Mouse (Mus musculus) left cerebral cortex, postnatal 36 days (tissue): ENCODE measurements at regions not wholly inside any gene's neighbourhood (a gene's known extent, or its start where the extent isn't known, plus 50 kb on each side); places are given as distances from the start of the nearest gene placed in this dataset.
A peak's percentile ranks its signal among the peaks of the same experiment; 100 is the strongest.
"Not testable (repeated sequence)": the region's sequence is repeated elsewhere in the genome, so short reads cannot be mapped to it uniquely, and the experiment has no call there.

ENCODE experiments used
- DNase-seq, 2 experiments: peaks; one replicate each; pipeline ENCODE4 v3.0.0; 2021 to 2022; ENCODE audit warnings: low spot score in 2 of 2, mixed read lengths in 1 of 2
- intact Hi-C: fragments of 180-260 bp; cut with DNase I; formaldehyde crosslinking; loops from one replicate; pipeline ENCODE4 v1.15.1; 2025

DNA sequence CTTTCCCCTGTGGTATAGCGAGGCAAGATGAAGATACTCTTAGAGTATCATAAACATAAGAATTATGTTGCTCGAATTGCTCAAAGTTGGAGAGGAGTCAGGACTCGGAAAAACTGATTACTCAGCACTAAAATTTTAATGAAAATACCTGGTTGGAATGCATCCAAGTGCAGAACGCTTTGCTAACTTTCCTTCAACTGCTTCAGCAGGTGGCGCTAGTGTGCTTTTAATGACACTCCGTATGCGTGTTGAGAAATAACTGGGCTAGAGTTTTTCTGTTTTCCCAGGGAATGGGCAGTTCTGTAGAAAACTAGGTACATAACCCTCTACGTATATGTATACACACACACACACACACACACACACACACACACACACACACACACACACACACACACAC, 221.0 kb downstream of the Grxcr1 start:
- intact Hi-C loops = loop anchor here (2.0 to 5.0 kb wide), 2 partner anchors 1090 to 1268 kb away; partner anchors contain the start of gene Kctd8
- DNase-seq = peak; percentile 43 to 55

GRCm38 (mm10) chr5:68253476-68253875, 221.8 kb downstream of the Grxcr1 start:
- intact Hi-C loops = loop anchor here (2.0 to 5.0 kb wide), 2 partner anchors 1089 to 1267 kb away; partner anchors contain the start of gene Kctd8
- DNase-seq = no peak

- no peak for DNase-seq
- intact Hi-C loops = loop anchor here (5.0 kb wide), 1 partner anchor 1088 kb away; the partner anchor contains the start of gene Kctd8
Observed at GRCm38 (mm10) chr5:68254111-68254510, 222.5 kb downstream of the Grxcr1 start.

GRCm38 (mm10) chr5:68264206-68264605, 232.6 kb downstream of the Grxcr1 start:
- intact Hi-C loops = no loop called here
- DNase-seq = no peak

DNA sequence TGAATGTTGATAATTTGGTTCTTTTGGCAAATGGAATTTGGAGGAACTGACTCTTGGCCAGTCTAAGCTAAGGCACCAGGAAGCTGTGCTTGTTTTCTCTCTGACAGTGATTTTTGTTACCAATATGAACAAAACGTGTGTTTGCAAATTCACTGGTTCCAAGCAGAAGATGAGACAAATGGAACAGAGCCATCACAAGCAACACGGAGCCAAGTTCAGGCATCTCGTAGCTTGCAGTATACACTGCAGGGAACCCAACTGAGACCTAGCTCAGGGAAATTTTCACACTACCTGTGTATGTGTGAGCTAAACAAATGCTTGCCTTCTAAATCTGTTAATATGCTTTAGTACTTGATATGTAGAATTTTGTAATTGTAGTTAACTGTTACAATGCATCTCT, 242.6 kb downstream of the Grxcr1 start:
- intact Hi-C loops = no loop called here
- DNase-seq = no peak

GRCm38 (mm10) chr5:68275558-68276263, 244.1 kb downstream of the Grxcr1 start:
- no peak for DNase-seq
- intact Hi-C loops = no loop called here

DNA sequence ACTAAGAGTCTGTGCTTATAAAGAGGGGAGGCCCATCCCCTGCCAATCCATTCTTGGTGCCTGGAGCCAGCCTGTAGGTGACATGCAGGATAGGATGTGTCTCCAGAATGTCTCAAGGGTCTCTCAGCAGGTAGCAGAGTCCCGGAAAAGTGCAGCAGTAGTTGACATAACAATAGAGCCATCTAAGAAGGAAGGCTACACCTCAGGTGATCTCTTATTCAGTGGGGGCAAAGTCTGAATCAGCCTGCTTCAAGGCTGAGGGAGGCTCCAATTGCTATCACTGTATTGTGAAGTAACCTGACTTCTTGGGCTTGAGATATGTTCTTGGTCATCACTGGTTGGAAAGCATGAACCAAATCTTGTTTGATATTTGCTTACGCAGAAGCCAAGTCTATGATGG, 264.1 kb downstream of the Grxcr1 start:
- intact Hi-C loops, DNase-seq: not testable (repeated sequence)

DNA sequence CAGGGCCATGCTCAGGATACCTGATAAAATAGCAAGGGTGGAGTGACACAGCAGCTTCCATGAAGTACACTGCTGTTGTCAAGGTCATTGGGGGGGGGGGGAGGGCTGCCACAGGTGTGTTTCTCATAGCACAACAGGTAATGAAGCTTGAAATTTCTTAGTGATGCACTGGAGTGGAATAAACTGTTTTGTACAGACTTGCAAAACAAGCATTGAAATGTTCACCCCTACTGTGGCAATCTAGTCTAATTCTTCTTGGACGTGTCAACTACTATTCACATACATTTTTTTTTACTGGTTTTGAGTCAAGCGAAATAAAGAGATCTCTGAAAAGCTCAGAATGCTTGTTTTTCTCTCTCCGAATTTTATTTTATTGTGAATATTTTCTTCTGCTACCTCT, 281.6 kb downstream of the Grxcr1 start:
- no peak for DNase-seq
- intact Hi-C loops = no loop called here

- no peak for DNase-seq
- intact Hi-C loops = no loop called here
Observed at GRCm38 (mm10) chr5:68318979-68319378, 287.3 kb downstream of the Grxcr1 start.

DNA sequence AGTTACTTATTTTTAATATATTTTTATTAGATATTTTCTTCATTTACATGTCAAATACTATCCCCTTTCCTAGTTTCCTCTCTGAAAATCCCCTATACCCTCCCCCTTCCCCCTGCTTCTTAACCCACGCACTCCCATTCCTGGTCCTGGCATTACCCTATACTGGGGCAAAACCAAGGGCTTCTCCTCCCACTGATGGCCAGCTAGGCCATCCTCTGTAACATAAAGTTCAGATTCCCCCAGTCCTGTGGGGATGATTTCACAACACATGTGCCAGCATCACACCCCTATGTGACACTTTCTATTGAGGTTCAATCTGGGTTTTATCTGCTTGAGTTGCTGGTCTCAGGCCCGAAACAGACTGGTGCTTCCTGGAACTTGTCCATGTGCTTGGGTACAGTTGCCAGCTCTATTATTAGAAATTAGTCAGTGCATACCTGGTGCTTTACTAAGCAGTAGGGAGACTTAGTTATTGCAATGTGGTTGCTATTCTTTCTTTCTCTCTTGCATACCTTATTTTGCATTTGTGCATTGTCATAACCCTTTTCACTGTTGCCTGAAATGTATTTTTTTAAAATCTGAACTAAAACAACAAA, 295.5 kb downstream of the Grxcr1 start:
- no peak for DNase-seq
- intact Hi-C loops = no loop called here

DNA sequence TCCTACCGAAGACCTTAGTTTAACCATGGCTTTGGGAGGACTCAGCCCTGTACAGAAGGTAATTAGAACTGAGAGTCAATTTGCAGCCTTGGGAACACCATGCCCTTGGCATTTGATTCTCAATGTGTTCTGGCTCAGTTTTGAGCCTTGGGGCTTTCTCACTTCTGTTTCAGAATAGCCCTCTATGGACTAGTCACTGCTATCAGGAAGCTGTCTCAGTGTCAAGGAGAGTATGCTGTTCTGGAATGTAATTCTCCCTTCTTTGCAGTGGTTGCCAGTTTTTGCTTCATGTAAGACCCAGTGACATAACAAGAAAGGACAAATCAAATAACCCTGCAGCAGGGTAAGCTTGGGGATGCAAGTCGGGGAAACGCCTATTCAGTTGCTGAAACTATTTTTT, 297.7 kb downstream of the Grxcr1 start:
- intact Hi-C loops = no loop called here
- DNase-seq = no peak

- intact Hi-C loops = no loop called here
Observed at GRCm38 (mm10) chr5:68329828-68330227, 298.2 kb downstream of the Grxcr1 start.

GRCm38 (mm10) chr5:68350921-68351320, 319.3 kb downstream of the Grxcr1 start:
- no peak for DNase-seq
- intact Hi-C loops = no loop called here

More at GRCm38 (mm10) chr5:68329828-68330227, 298.2 kb downstream of the Grxcr1 start:
- DNase-seq = no peak

DNA sequence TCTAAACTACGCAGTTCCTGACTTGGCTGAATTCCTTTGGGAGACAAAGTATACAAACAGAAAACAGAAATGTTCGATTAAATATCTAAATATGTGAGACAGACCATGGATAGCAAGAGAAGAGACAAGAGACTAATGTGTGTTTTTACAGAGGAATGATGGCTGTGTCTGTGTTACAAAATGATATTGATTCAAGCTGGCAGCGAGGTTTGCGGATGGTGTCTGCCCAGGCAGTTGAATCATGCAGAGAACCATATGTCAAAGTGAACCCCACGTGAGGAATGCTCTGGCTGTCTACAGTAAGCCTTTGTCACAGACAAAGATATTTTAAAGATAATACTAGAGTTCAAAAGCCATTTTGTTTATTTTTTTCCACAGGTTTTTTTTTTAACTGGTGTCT, 320.2 kb downstream of the Grxcr1 start:
- intact Hi-C loops = no loop called here
- peak in 1 of 2 experiments; percentile 9 for DNase-seq

DNA sequence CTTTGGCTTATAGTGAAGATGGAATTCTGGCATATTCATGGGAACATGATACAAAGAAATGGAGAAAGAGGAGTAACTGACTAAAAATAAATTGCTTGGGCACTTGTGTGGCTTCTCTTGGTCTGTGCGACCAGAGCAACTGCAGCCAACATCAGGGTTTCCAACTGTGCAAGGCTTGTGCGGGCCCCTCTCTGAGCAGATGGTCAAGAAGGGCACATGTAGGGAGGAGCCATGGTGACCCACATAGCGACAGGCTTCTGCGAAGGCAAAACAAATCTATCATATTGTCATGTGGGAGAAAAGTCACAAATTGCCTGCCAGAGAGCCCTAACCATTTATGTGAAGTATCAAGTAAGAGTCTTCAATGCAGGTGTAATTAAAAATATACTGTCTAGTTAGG, 321.6 kb downstream of the Grxcr1 start:
- no peak for DNase-seq
- intact Hi-C loops = no loop called here

DNA sequence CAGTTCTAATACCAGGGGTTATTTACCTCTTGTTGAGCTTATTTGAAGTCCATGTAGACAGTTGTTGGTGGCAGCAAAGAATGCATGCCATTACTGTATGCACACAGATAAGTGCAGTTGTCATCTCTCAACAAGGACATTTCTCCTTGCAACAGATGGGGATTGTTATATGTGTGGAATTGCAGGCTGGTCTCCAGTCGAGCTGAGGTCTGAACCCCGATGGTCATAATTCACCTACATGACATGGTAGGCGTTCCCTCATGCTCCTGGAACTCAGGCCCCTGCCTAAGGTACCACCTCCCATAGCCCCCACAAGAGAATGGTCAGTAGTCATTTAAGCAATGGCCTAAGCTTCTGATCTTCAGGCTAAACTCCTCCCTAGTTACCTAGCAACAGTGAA, 322.2 kb downstream of the Grxcr1 start:
- intact Hi-C loops, DNase-seq: not testable (repeated sequence)

DNA sequence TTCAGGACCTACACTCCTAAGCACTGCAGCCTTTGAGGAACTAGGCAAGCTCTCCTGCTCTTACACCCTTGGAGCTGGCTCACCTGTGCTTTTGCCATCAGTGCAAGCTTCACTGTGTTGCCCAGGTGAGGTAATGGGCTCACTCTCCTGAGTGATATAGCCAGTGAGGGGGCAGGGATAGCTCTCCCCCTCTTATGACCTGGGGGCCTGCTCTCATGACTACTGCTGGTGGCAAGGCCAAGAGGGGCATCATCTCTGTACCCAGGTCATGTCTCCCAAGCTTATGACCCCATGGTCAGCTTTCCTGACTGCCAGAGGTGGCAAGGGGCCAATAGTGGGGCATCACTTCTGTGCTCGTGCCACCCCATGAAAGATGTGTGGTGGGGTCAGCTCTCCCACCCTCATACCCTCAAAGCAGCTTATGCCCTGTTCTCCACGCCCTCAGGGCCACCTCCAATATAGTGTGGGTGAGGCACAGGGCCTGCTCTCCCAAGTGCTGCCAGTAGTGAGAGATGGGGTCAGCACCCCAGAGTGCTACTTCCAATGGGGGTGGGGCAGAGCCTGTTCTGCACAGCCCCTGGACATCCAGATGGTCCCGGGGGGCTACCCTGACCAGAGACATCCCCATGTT, 330.1 kb downstream of the Grxcr1 start:
- DNase-seq = no peak
- intact Hi-C loops = no loop called here

DNA sequence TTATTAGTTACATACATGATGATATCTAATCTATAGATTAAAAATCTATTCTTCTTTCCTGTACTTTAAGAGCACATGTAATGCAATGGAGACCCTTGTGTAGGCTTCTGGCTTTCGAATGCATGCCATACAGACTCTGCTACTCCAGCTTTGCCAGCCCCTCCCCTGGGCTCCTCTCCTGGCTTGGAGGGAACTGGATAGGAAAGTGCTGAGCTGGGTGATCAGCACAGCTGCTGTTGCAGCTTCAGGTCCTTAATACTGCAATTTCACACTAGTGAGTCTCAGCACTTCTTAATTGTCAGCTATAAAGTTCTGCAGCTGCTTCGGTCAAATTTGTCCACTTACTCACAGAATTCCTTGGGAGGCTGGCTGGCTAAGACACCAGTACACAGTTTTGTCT, 341.4 kb downstream of the Grxcr1 start:
- DNase-seq = no peak
- intact Hi-C loops = no loop called here
